Comparison of ENCODE assay signal across 23 mouse cellular contexts in the genomic region with DNA sequence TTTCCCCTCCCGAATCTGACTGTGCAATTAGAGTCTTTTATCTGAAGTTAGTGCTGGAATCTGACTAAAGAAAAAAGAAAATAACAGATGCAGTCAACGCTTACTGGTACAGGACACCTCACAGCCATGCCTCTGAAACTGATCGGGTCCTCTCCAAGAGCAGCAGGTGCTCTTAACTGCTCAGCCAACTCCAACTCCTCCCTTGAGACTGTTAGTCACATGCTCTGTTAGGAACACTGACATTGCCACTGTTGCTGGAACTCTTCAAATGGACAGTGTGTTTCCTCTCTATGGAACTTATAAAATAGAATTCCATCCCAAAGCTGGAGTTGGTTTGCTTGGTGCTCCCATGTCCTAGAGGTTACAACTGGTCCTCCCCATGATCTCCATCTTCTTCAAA. TPM values are rescaled to one million over a fixed set of nuclear protein-coding genes. Genes with fewer than 3 reads are reported as not detected.
A peak's percentile ranks its signal among the peaks of the same experiment; 100 is the strongest.
DNase-seq lines count a peak whose midpoint lies in the region; ATAC-seq and TF ChIP-seq lines count a peak whose summit lies in the region.
"Had no signal": no experiment of that assay in that cellular context is flagged by ENCODE, and none has a peak within 500 bp of the region (broad histone marks: within the 10 kb centered on the region; RNA-seq: fewer than 3 reads in every experiment).

No protein-coding gene starts in this region.

- TF ChIP-seq POLR2A in liver, adult 2 months (IDR thresholded peaks at IDR 0.05; ENCODE audit: extremely low read depth, insufficient read depth, low read length), result no peak
- no peak for TF ChIP-seq POLR2A in small intestine, adult 2 months (IDR thresholded peaks at IDR 0.05; ENCODE audit: low read depth, low read length)

- peak; percentile 91 for DNase-seq in heart, adult 11 months
- DNase-seq in heart, postnatal 25 days (ENCODE audit: low spot score), result no peak
- DNase-seq in liver, adult 2 months (ENCODE audit: extremely low read depth, low read depth, low spot score), result peak; percentile 16
- DNase-seq in liver, embryonic 11.5 days (ENCODE audit: low spot score), result no peak
- DNase-seq: adrenal gland, adult 8-10 months; adrenal gland, postnatal 14 days; adrenal gland, postnatal 36 days; B cell, adult 2 months; cerebellum, adult 11-12 months; cerebellum, adult 2 months; cerebellum, adult 9-10 months; cerebellum, postnatal 10 days; cerebellum, postnatal 25 days had no signal

- no peak overlapping the region for H3K4me3 ChIP-seq in liver, adult 2 months (ENCODE audit: insufficient read depth, low read depth, low read length)
- no peak overlapping the region for H3K4me3 ChIP-seq in liver, embryonic 11.5 days (ENCODE audit: low read depth, low read length)
- H3K4me3 ChIP-seq in small intestine, adult 2 months (ENCODE audit: low read depth, low read length), result no peak overlapping the region
- H3K4me3 ChIP-seq: embryonic facial prominence, embryonic 10.5 days; embryonic facial prominence, embryonic 12.5 days; forebrain, embryonic 13.5 days; forebrain, embryonic 15.5 days had no signal

- no peaks in the 10 kb centered on the region for H3K9me3 ChIP-seq in liver, embryonic 11.5 days (ENCODE audit: control insufficient read depth, low read length)
- H3K9me3 ChIP-seq: embryonic facial prominence, embryonic 10.5 days; embryonic facial prominence, embryonic 12.5 days; forebrain, embryonic 13.5 days; forebrain, embryonic 15.5 days; G1E had no signal

- H3K79me2 ChIP-seq in liver, adult 2 months (ENCODE audit: control insufficient read depth, insufficient read depth, low read length), result no peaks in the 10 kb centered on the region

- H3K27me3 ChIP-seq in liver, adult 2 months (ENCODE audit: control insufficient read depth, insufficient read depth, low read length), result no peaks in the 10 kb centered on the region
- no peaks in the 10 kb centered on the region for H3K27me3 ChIP-seq in liver, embryonic 11.5 days (replicated peaks; ENCODE audit: control insufficient read depth, insufficient read depth, low read length)
- no peaks in the 10 kb centered on the region for H3K27me3 ChIP-seq in small intestine, adult 2 months (ENCODE audit: control insufficient read depth, insufficient read depth, low read length)
- H3K27me3 ChIP-seq: CH12.LX; embryonic facial prominence, embryonic 12.5 days; forebrain, embryonic 13.5 days; forebrain, embryonic 15.5 days; Patski had no signal

- H3K27ac ChIP-seq in liver, adult 2 months (replicated peaks; ENCODE audit: insufficient read depth, low read depth, low read length), result peak overlapping the region; percentile 7; the same call in 1 of the 2 replicates
- no peak overlapping the region for H3K27ac ChIP-seq in liver, embryonic 11.5 days (ENCODE audit: low read depth, low read length)
- peak overlapping the region; percentile 1; the same call in 1 of the 2 replicates for H3K27ac ChIP-seq in small intestine, adult 2 months (ENCODE audit: insufficient read depth, low read depth, low read length)
- H3K27ac ChIP-seq: embryonic facial prominence, embryonic 10.5 days; embryonic facial prominence, embryonic 12.5 days; forebrain, embryonic 13.5 days; forebrain, embryonic 15.5 days had no signal

- no peak overlapping the region for H3K4me2 ChIP-seq in liver, embryonic 11.5 days
- H3K4me2 ChIP-seq: embryonic facial prominence, embryonic 12.5 days; forebrain, embryonic 13.5 days; forebrain, embryonic 15.5 days had no signal

- ATAC-seq in liver, embryonic 11.5 days (replicated peaks; ENCODE audit: low FRiP score), result no peak
- ATAC-seq: activated CD4-positive, CD25-positive, alpha-beta regulatory T cell, adult 4 months; CD4-positive, CD25-positive, alpha-beta regulatory T cell, adult 4 months; forebrain, embryonic 13.5 days; forebrain, embryonic 15.5 days; Patski had no signal

- no peak overlapping the region for H3K9ac ChIP-seq in liver, adult 2 months (ENCODE audit: low read depth, low read length)
- no peak overlapping the region for H3K9ac ChIP-seq in liver, embryonic 11.5 days (ENCODE audit: low read depth, low read length)
- H3K9ac ChIP-seq: embryonic facial prominence, embryonic 12.5 days; forebrain, embryonic 13.5 days; forebrain, embryonic 15.5 days had no signal

- H3K4me1 ChIP-seq in liver, adult 2 months (ENCODE audit: control insufficient read depth, insufficient read depth, low read length), result peaks cover 20% of the 10 kb centered on the region
- no peaks in the 10 kb centered on the region for H3K4me1 ChIP-seq in liver, embryonic 11.5 days (replicated peaks; ENCODE audit: control insufficient read depth, insufficient read depth, low read length)
- peaks cover 8% of the 10 kb centered on the region; the same call in 1 of the 2 replicates for H3K4me1 ChIP-seq in small intestine, adult 2 months (ENCODE audit: control insufficient read depth, insufficient read depth, insufficient read length, low read length)
- H3K4me1 ChIP-seq: embryonic facial prominence, embryonic 12.5 days; forebrain, embryonic 13.5 days; forebrain, embryonic 15.5 days had no signal

- peaks cover 2% of the 10 kb centered on the region; the same call in 1 of the 2 replicates for H3K36me3 ChIP-seq in liver, adult 2 months (ENCODE audit: control insufficient read depth, insufficient read depth, low read length)
- H3K36me3 ChIP-seq in liver, embryonic 11.5 days (ENCODE audit: control insufficient read depth, insufficient read depth, low read length), result no peaks in the 10 kb centered on the region
- no peaks in the 10 kb centered on the region for H3K36me3 ChIP-seq in small intestine, adult 2 months (ENCODE audit: control insufficient read depth, insufficient read depth, low read length)
- H3K36me3 ChIP-seq: embryonic facial prominence, embryonic 10.5 days; embryonic facial prominence, embryonic 12.5 days; forebrain, embryonic 15.5 days; G1E had no signal

- TF ChIP-seq CTCF in liver, adult 2 months (IDR thresholded peaks at IDR 0.05; ENCODE audit: low read depth, low read length), result no peak
- no peak for TF ChIP-seq CTCF in small intestine, adult 2 months (IDR thresholded peaks at IDR 0.05; ENCODE audit: extremely low read depth, insufficient read length, insufficient replicate concordance, low read depth, low read length)

- intact Hi-C loops in heart, postnatal 25 days (cut with DNase I), result no loop called here

- 87% methylated on average over 3 of the region's 3 CpGs for WGBS in liver, adult 2 months
- WGBS in liver, embryonic 11.5 days, result 76% methylated on average over 3 of the region's 3 CpGs
- 47% methylated on average over 3 of the region's 3 CpGs for WGBS in small intestine, adult 2 months

RNA-seq across cellular contexts. Expression of gene Insig1, which starts 14.3 kb away (rescaled TPM):
- 10 to 100 TPM; 13.8 to 15.0 TPM for total RNA-seq in heart, postnatal 25 days (2021)
- total RNA-seq in liver, adult 2 months (2014; rRNA removed), result 566 and 594 TPM in 2 replicates
- polyA plus RNA-seq in liver, adult 2 months (2012; rRNA removed), result 465 and 525 TPM in 2 replicates
- polyA plus RNA-seq in liver, embryonic 11.5 days (2014; fragmentation: Nextera tagmentation; extraction: Ambion mirVana), result 59.7 and 65.4 TPM in 2 replicates
- 82.2 and 110 TPM in 2 replicates for polyA plus RNA-seq in small intestine, adult 2 months (2012; rRNA removed)

Comparison
In these comparisons a context has a peak if more than half of its experiments do, and no peak if none do; other contexts are left out.
1. DNase-seq: peak in heart, adult 11 months (single experiment) and liver, adult 2 months (single experiment); none in heart, postnatal 25 days (single experiment) and liver, embryonic 11.5 days (single experiment).